Mouse (Mus musculus) bone marrow, adult 2 months (tissue): ENCODE results near the gene Scrt2.

Experiments used
- CTCF ChIP-seq: fragments of 200-500 bp; IDR thresholded peaks from 2 replicates; pipeline ENCODE4 v1.5.1; 2011; ENCODE audit warnings: low read length, control low read depth; ENCODE audit not compliant: control insufficient read depth, insufficient read depth
- POLR2A ChIP-seq: fragments of 200-500 bp; IDR thresholded peaks from 2 replicates; pipeline ENCODE4 v1.6.1; 2011; ENCODE audit warnings: low read depth, mild to moderate bottlenecking, control low read depth, low read length, borderline replicate concordance; ENCODE audit not compliant: control insufficient read depth

- TF ChIP-seq CTCF (no peak), POLR2A (no peak)
Measured at GRCm38 (mm10) chr2:152111311-152111710, 30.0 kb downstream of the Scrt2 start.
